Mouse (Mus musculus) thymus, adult 2 months (tissue): Measurements from ENCODE around the gene Pnliprp2. TPM values are rescaled to one million over a fixed set of nuclear protein-coding genes. Genes with fewer than 3 reads are reported as not detected.

ENCODE experiments used
- DNase-seq: peaks from one replicate; pipeline ENCODE4 v3.0.0; 2021
- H3K27ac ChIP-seq: fragments of 200-500 bp; 2 replicates; pipeline ENCODE4 v1.5.1; 2012; ENCODE audit warnings: low read length, control low read depth; ENCODE audit not compliant: control insufficient read depth, insufficient read depth
- H3K27me3 ChIP-seq: fragments of 200-500 bp; 2 replicates; pipeline ENCODE4 v1.6.1; 2012; ENCODE audit warnings: mild to moderate bottlenecking, low read length, moderate library complexity, mixed read lengths; ENCODE audit not compliant: control insufficient read depth, insufficient read depth
- H3K36me3 ChIP-seq: fragments of 200-500 bp; 2 replicates; pipeline ENCODE4 v1.6.1; 2012; ENCODE audit warnings: mild to moderate bottlenecking, low read length, moderate library complexity; ENCODE audit not compliant: control insufficient read depth, insufficient read depth
- H3K4me1 ChIP-seq: fragments of 200-500 bp; replicated peaks from 2 replicates; pipeline ENCODE4 v1.6.1; 2012; ENCODE audit warnings: low read length; ENCODE audit not compliant: control insufficient read depth, insufficient read depth
- H3K4me3 ChIP-seq: fragments of 200-500 bp; 2 replicates; pipeline ENCODE4 v1.5.1; 2012; ENCODE audit warnings: mild to moderate bottlenecking, low read length, control low read depth, moderate library complexity; ENCODE audit not compliant: control insufficient read depth, insufficient read depth
- CTCF ChIP-seq: fragments of 200-500 bp; IDR thresholded peaks from 2 replicates; pipeline ENCODE4 v1.5.1; 2012; ENCODE audit warnings: mild to moderate bottlenecking, control low read depth, low read length, moderate library complexity, borderline replicate concordance; ENCODE audit not compliant: control insufficient read depth, poor library complexity, insufficient read depth; ENCODE audit errors: extremely low read depth
- POLR2A ChIP-seq: fragments of 200-500 bp; IDR thresholded peaks from 2 replicates; pipeline ENCODE4 v1.6.1; 2012; ENCODE audit warnings: mild to moderate bottlenecking, low read length, control low read depth, moderate library complexity; ENCODE audit not compliant: control insufficient read depth, poor library complexity, insufficient read depth; ENCODE audit errors: extremely low read depth
- WGBS: fragments of 180-500 bp; shearing (Covaris S2); methylation state at CpG from one replicate; pipeline ENCODE4 v1.1.7; 2018; 5-methylcytosine and 5-hydroxymethylcytosine counted together
- polyA plus RNA-seq: library from polyadenylated mRNA; depleted of rRNA; stranded (reverse); fragments of >200 nt; gene quantifications from 2 replicates; pipeline ENCODE4 v1.2.3, GENCODE M21; 2012; rRNA removed

Gene Pnliprp2
- polyA plus RNA-seq, 1 experiment, result not detected

- Histone ChIP-seq H3K36me3 (no peaks in the 10 kb centered on the region), H3K4me3 (no peak overlapping the region), H3K27ac (no peak overlapping the region), H3K4me1 (peaks cover 4% of the 10 kb centered on the region), H3K27me3 (no peaks in the 10 kb centered on the region)
- DNase-seq, result no peak
- no peak for TF ChIP-seq CTCF
- no peak for TF ChIP-seq POLR2A
- 98% methylated on average over 1 of the region's 1 CpGs for WGBS
Measured at GRCm38 (mm10) chr19:58824316-58824715, 64.8 kb downstream of the Pnliprp2 start.

Other genes starting within 250 kb of the Pnliprp2 start
- not detected in 2 replicates for gene Ccdc172, start 247.7 kb upstream of the Pnliprp2 start, polyA plus RNA-seq
- gene Pnlip, start 107.2 kb upstream of the Pnliprp2 start, polyA plus RNA-seq, result 0.08 and 0.17 TPM in 2 replicates
- gene Pnliprp1, start 30.8 kb upstream of the Pnliprp2 start, polyA plus RNA-seq, result 0.44 TPM in 1 of 2 replicates, not detected in the other
- gene 1700019N19Rik, start 34.7 kb downstream of the Pnliprp2 start, polyA plus RNA-seq, result 0.35 TPM in 1 of 2 replicates, not detected in the other
- 0.09 and 0.14 TPM in 2 replicates for gene Eno4, start 183.7 kb downstream of the Pnliprp2 start, polyA plus RNA-seq
- gene Hspa12a, start 183.9 kb downstream of the Pnliprp2 start, polyA plus RNA-seq, result 1.5 and 3.3 TPM in 2 replicates